Mouse (Mus musculus): ENCODE results near the gene Ddx39b. TPM values are rescaled to one million over a fixed set of nuclear protein-coding genes. Genes with fewer than 3 reads are reported as not detected.

The Ddx39b gene
- polyA plus RNA-seq, 1 experiment from 2014 or later = 282 TPM

- Histone ChIP-seq H3K4me1 (replicated peaks) (peaks cover 35% of the 10 kb centered on the region), H3K9ac (peak overlapping the region; percentile 7; the same call in 1 of the 2 replicates)
- 87% methylated on average over 15 of the region's 15 CpGs for WGBS
Measured at GRCm38 (mm10) chr17:35245731-35246623, 4.4 kb downstream of the Ddx39b start.

GRCm38 (mm10) chr17:35247144-35247543 is 5.6 kb downstream of the Ddx39b start:
- ATAC-seq (ENCODE audit: insufficient number of reproducible peaks, low FRiP score) = no peak
- 83% methylated on average over 7 of the region's 7 CpGs for WGBS

More at GRCm38 (mm10) chr17:35245731-35246623, 4.4 kb downstream of the Ddx39b start:
- Histone ChIP-seq H3K4me2 (no peak overlapping the region), H3K4me3 (no peak overlapping the region), H3K9me3 (replicated peaks) (no peaks in the 10 kb centered on the region), H3K27me3 (replicated peaks) (no peaks in the 10 kb centered on the region), H3K36me3 (peaks cover 79% of the 10 kb centered on the region), H3K27ac (ENCODE audit: poor library complexity, severe bottlenecking) (no peak overlapping the region)
- no peak for ATAC-seq (ENCODE audit: insufficient number of reproducible peaks, low FRiP score)

GRCm38 (mm10) chr17:35248986-35249385 is 7.4 kb downstream of the Ddx39b start:
- Histone ChIP-seq H3K9ac (no peak overlapping the region), H3K9me3 (replicated peaks) (no peaks in the 10 kb centered on the region), H3K4me1 (replicated peaks) (peaks cover 25% of the 10 kb centered on the region), H3K27me3 (replicated peaks) (no peaks in the 10 kb centered on the region), H3K4me3 (no peak overlapping the region), H3K36me3 (peaks cover 98% of the 10 kb centered on the region), H3K4me2 (no peak overlapping the region), H3K27ac (ENCODE audit: poor library complexity, severe bottlenecking) (no peak overlapping the region)
- ATAC-seq (ENCODE audit: insufficient number of reproducible peaks, low FRiP score) = no peak
- WGBS = 93% methylated on average over 14 of the region's 14 CpGs

More at GRCm38 (mm10) chr17:35247144-35247543, 5.6 kb downstream of the Ddx39b start:
- Histone ChIP-seq H3K4me3 (no peak overlapping the region), H3K27ac (ENCODE audit: poor library complexity, severe bottlenecking) (no peak overlapping the region), H3K4me2 (no peak overlapping the region), H3K9me3 (replicated peaks) (no peaks in the 10 kb centered on the region), H3K36me3 (peaks cover 90% of the 10 kb centered on the region), H3K27me3 (replicated peaks) (no peaks in the 10 kb centered on the region), H3K9ac (no peak overlapping the region), H3K4me1 (replicated peaks) (peaks cover 35% of the 10 kb centered on the region)

GRCm38 (mm10) chr17:35249451-35250197 is 8.1 kb downstream of the Ddx39b start:
- Histone ChIP-seq H3K36me3 (peaks cover 96% of the 10 kb centered on the region), H3K9me3 (replicated peaks) (no peaks in the 10 kb centered on the region), H3K4me3 (no peak overlapping the region), H3K4me1 (replicated peaks) (peaks cover 19% of the 10 kb centered on the region), H3K27ac (ENCODE audit: poor library complexity, severe bottlenecking) (no peak overlapping the region), H3K4me2 (no peak overlapping the region), H3K9ac (no peak overlapping the region), H3K27me3 (replicated peaks) (no peaks in the 10 kb centered on the region)
- WGBS = 94% methylated on average over 19 of the region's 19 CpGs
- ATAC-seq (ENCODE audit: insufficient number of reproducible peaks, low FRiP score) = no peak

GRCm38 (mm10) chr17:35250348-35251120 is 9.0 kb downstream of the Ddx39b start:
- Histone ChIP-seq H3K9me3 (replicated peaks) (no peaks in the 10 kb centered on the region), H3K9ac (no peak overlapping the region), H3K4me1 (replicated peaks) (peaks cover 10% of the 10 kb centered on the region), H3K27ac (ENCODE audit: poor library complexity, severe bottlenecking) (no peak overlapping the region), H3K4me3 (no peak overlapping the region), H3K4me2 (no peak overlapping the region), H3K27me3 (replicated peaks) (no peaks in the 10 kb centered on the region), H3K36me3 (peaks cover 86% of the 10 kb centered on the region)
- ATAC-seq (ENCODE audit: insufficient number of reproducible peaks, low FRiP score) = no peak
- 87% methylated on average over 3 of the region's 3 CpGs for WGBS

GRCm38 (mm10) chr17:35251162-35251719 is 9.7 kb downstream of the Ddx39b start:
- H3K9ac ChIP-seq = no peak overlapping the region
- WGBS = 80% methylated on average over 15 of the region's 15 CpGs
- no peak overlapping the region for H3K4me2 ChIP-seq
- peaks cover 79% of the 10 kb centered on the region for H3K36me3 ChIP-seq
- H3K27me3 ChIP-seq (replicated peaks) = no peaks in the 10 kb centered on the region
- no peak overlapping the region for H3K4me3 ChIP-seq
- no peak overlapping the region for H3K27ac ChIP-seq (ENCODE audit: poor library complexity, severe bottlenecking)
- H3K4me1 ChIP-seq (replicated peaks) = peaks cover 3% of the 10 kb centered on the region
- H3K9me3 ChIP-seq (replicated peaks) = no peaks in the 10 kb centered on the region
- ATAC-seq (ENCODE audit: insufficient number of reproducible peaks, low FRiP score) = no peak

GRCm38 (mm10) chr17:35251981-35252380 is 10.4 kb downstream of the Ddx39b start:
- Histone ChIP-seq H3K27ac (ENCODE audit: poor library complexity, severe bottlenecking) (no peak overlapping the region), H3K36me3 (peaks cover 72% of the 10 kb centered on the region), H3K27me3 (replicated peaks) (no peaks in the 10 kb centered on the region), H3K4me1 (replicated peaks) (no peaks in the 10 kb centered on the region), H3K9ac (no peak overlapping the region), H3K4me3 (no peak overlapping the region), H3K9me3 (replicated peaks) (no peaks in the 10 kb centered on the region), H3K4me2 (no peak overlapping the region)
- WGBS = 79% methylated on average over 5 of the region's 5 CpGs
- no peak for ATAC-seq (ENCODE audit: insufficient number of reproducible peaks, low FRiP score)

- Histone ChIP-seq H3K27ac (ENCODE audit: poor library complexity, severe bottlenecking) (no peak overlapping the region), H3K9me3 (replicated peaks) (no peaks in the 10 kb centered on the region), H3K36me3 (peaks cover 64% of the 10 kb centered on the region), H3K4me1 (replicated peaks) (0 out of 2 replicates have a peak, but pooled peaks cover under 1% of the 10 kb centered on the region), H3K4me2 (no peak overlapping the region), H3K27me3 (replicated peaks) (0 out of 2 replicates have a peak, but pooled peaks cover 3% of the 10 kb centered on the region), H3K4me3 (no peak overlapping the region), H3K9ac (no peak overlapping the region)
- ATAC-seq (ENCODE audit: insufficient number of reproducible peaks, low FRiP score) = no peak
- WGBS = 82% methylated on average over 18 of the region's 18 CpGs
Measured at GRCm38 (mm10) chr17:35252619-35253292, 11.2 kb downstream of the Ddx39b start.

- 0 out of 2 replicates have a peak, but pooled peaks cover 3% of the 10 kb centered on the region for H3K4me1 ChIP-seq (replicated peaks)
- no peak overlapping the region for H3K9ac ChIP-seq
- 89% methylated on average over 32 of the region's 32 CpGs for WGBS
- 0 out of 2 replicates have a peak, but pooled peaks cover 3% of the 10 kb centered on the region for H3K27me3 ChIP-seq (replicated peaks)
- no peak overlapping the region for H3K27ac ChIP-seq (ENCODE audit: poor library complexity, severe bottlenecking)
- H3K9me3 ChIP-seq (replicated peaks) = no peaks in the 10 kb centered on the region
- no peak for ATAC-seq (ENCODE audit: insufficient number of reproducible peaks, low FRiP score)
- no peak overlapping the region for H3K4me2 ChIP-seq
- H3K36me3 ChIP-seq = peaks cover 58% of the 10 kb centered on the region
- H3K4me3 ChIP-seq = no peak overlapping the region
Measured at GRCm38 (mm10) chr17:35253293-35254093, 11.9 kb downstream of the Ddx39b start.
